ENCODE assay signal across 9 mouse cellular contexts in the genomic region with DNA sequence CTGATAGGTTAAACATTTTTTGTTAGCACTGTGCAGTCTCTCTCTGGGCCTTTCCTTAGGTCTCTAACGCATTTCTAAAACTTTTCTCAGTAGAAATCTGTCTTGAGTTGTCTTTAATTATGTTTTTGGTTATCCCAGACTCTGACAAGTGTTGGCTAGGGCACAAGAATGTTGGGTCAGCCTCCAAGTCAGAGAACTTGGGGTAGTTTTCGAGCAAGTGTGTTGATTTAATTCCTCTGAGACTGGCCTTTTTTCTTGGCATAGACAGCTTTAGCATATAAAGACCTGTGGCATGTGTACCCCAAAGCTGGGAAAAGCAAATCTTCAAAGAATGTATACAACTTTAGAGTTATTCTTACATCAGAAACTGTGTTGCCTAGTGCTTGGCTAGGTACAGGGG.
A peak's percentile ranks its signal among the peaks of the same experiment; 100 is the strongest.
DNase-seq lines count a peak whose midpoint lies in the region; ATAC-seq and TF ChIP-seq lines count a peak whose summit lies in the region.
"Had no signal": no experiment of that assay in that cellular context is flagged by ENCODE, and none has a peak within 500 bp of the region (broad histone marks: within the 10 kb centered on the region; RNA-seq: fewer than 3 reads in every experiment).

No protein-coding gene starts in this region.

- ATAC-seq in kidney, postnatal 0 days (replicated peaks; ENCODE audit: low FRiP score, low read depth), result no peak
- ATAC-seq in kidney, embryonic 16.5 days (ENCODE audit: low FRiP score, low TSS enrichment), result no peak
- ATAC-seq in embryonic facial prominence, embryonic 15.5 days (ENCODE audit: insufficient number of reproducible peaks, low FRiP score, low TSS enrichment, low read depth), result peak; percentile 47; the same call in 1 of the 2 replicates
- ATAC-seq in stomach, embryonic 15.5 days (ENCODE audit: insufficient read depth, low FRiP score, low read depth), result no peak
- ATAC-seq: activated CD4-positive, CD25-positive, alpha-beta regulatory T cell, adult 4 months; forebrain, embryonic 13.5 days had no signal

- H3K36me3 ChIP-seq in kidney, postnatal 0 days (ENCODE audit: insufficient read depth, low read length), result no peaks in the 10 kb centered on the region
- no peaks in the 10 kb centered on the region for H3K36me3 ChIP-seq in kidney, embryonic 16.5 days (ENCODE audit: insufficient read depth, low read length)
- H3K36me3 ChIP-seq in embryonic facial prominence, embryonic 15.5 days, result no peaks in the 10 kb centered on the region
- H3K36me3 ChIP-seq in stomach, embryonic 15.5 days, result no peaks in the 10 kb centered on the region

- no peaks in the 10 kb centered on the region for H3K4me1 ChIP-seq in kidney, postnatal 0 days (replicated peaks; ENCODE audit: insufficient read depth, low read length)
- H3K4me1 ChIP-seq in kidney, embryonic 16.5 days (ENCODE audit: insufficient read depth, low read length), result no peaks in the 10 kb centered on the region
- H3K4me1 ChIP-seq in embryonic facial prominence, embryonic 15.5 days, result peaks cover 17% of the 10 kb centered on the region
- H3K4me1 ChIP-seq in stomach, embryonic 15.5 days, result no peaks in the 10 kb centered on the region
- H3K4me1 ChIP-seq: forebrain, embryonic 13.5 days had no signal

- peak; percentile 24 for DNase-seq in kidney, postnatal 0 days (ENCODE audit: low spot score)
- peak; percentile 41 for DNase-seq in kidney, postnatal 10 days
- DNase-seq in c-Kit-positive CD71-positive TER-119-positive erythroid progenitor cells, embryonic 14.5 days (ENCODE audit: low spot score), result no peak
- DNase-seq in cerebellum, adult 9-10 months, result no peak

- TF ChIP-seq CTCF in kidney, postnatal 0 days (IDR thresholded peaks at IDR 0.05; ENCODE audit: low read depth), result no peak

- no peak overlapping the region for H3K27ac ChIP-seq in kidney, postnatal 0 days
- no peak overlapping the region for H3K27ac ChIP-seq in kidney, embryonic 16.5 days (ENCODE audit: low read length)
- H3K27ac ChIP-seq in embryonic facial prominence, embryonic 15.5 days (replicated peaks), result peak overlapping the region; percentile 69
- 0 out of 2 replicates have a peak overlapping the region, but pooled peaks have one; percentile 9 for H3K27ac ChIP-seq in stomach, embryonic 15.5 days
- H3K27ac ChIP-seq: forebrain, embryonic 13.5 days had no signal

- no peaks in the 10 kb centered on the region for H3K9me3 ChIP-seq in kidney, postnatal 0 days (replicated peaks; ENCODE audit: low read length)
- H3K9me3 ChIP-seq in kidney, embryonic 16.5 days (ENCODE audit: low read length), result no peaks in the 10 kb centered on the region
- H3K9me3 ChIP-seq in embryonic facial prominence, embryonic 15.5 days (replicated peaks), result no peaks in the 10 kb centered on the region
- H3K9me3 ChIP-seq in stomach, embryonic 15.5 days, result no peaks in the 10 kb centered on the region
- H3K9me3 ChIP-seq: forebrain, embryonic 13.5 days had no signal

- WGBS in kidney, postnatal 0 days, result 59% methylated on average over 2 of the region's 2 CpGs
- 47% methylated on average over 2 of the region's 2 CpGs for WGBS in kidney, embryonic 16.5 days
- 19% methylated on average over 2 of the region's 2 CpGs for WGBS in embryonic facial prominence, embryonic 15.5 days
- WGBS in stomach, embryonic 15.5 days, result 29% methylated on average over 2 of the region's 2 CpGs

- H3K4me3 ChIP-seq in kidney, postnatal 0 days (replicated peaks; ENCODE audit: low read depth, low read length), result no peak overlapping the region
- no peak overlapping the region for H3K4me3 ChIP-seq in kidney, embryonic 16.5 days (ENCODE audit: low read length)
- H3K4me3 ChIP-seq in embryonic facial prominence, embryonic 15.5 days (replicated peaks), result no peak overlapping the region
- no peak overlapping the region for H3K4me3 ChIP-seq in stomach, embryonic 15.5 days (replicated peaks)
- H3K4me3 ChIP-seq: forebrain, embryonic 13.5 days had no signal

- H3K9ac ChIP-seq in kidney, postnatal 0 days (ENCODE audit: low read depth, low read length), result no peak overlapping the region
- no peak overlapping the region for H3K9ac ChIP-seq in kidney, embryonic 16.5 days (replicated peaks; ENCODE audit: low read length)
- no peak overlapping the region for H3K9ac ChIP-seq in embryonic facial prominence, embryonic 15.5 days
- no peak overlapping the region for H3K9ac ChIP-seq in stomach, embryonic 15.5 days
- H3K9ac ChIP-seq: forebrain, embryonic 13.5 days had no signal

- no peaks in the 10 kb centered on the region for H3K27me3 ChIP-seq in kidney, postnatal 0 days (ENCODE audit: insufficient read depth, low read length)
- no peaks in the 10 kb centered on the region for H3K27me3 ChIP-seq in kidney, embryonic 16.5 days (ENCODE audit: insufficient read depth, low read length)
- H3K27me3 ChIP-seq in embryonic facial prominence, embryonic 15.5 days, result no peaks in the 10 kb centered on the region
- H3K27me3 ChIP-seq in stomach, embryonic 15.5 days (replicated peaks), result no peaks in the 10 kb centered on the region
- H3K27me3 ChIP-seq: forebrain, embryonic 13.5 days had no signal

- no peak overlapping the region for H3K4me2 ChIP-seq in kidney, postnatal 0 days (ENCODE audit: low read length)
- no peak overlapping the region for H3K4me2 ChIP-seq in kidney, embryonic 16.5 days (replicated peaks; ENCODE audit: low read depth, low read length)
- H3K4me2 ChIP-seq in embryonic facial prominence, embryonic 15.5 days (replicated peaks), result no peak overlapping the region
- H3K4me2 ChIP-seq in stomach, embryonic 15.5 days, result no peak overlapping the region
- H3K4me2 ChIP-seq: forebrain, embryonic 13.5 days had no signal

Comparison
In these comparisons a context has a peak if more than half of its experiments do, and no peak if none do; other contexts are left out.
1. DNase-seq: peak in kidney, postnatal 0 days (single experiment) and kidney, postnatal 10 days (single experiment); none in c-Kit-positive CD71-positive TER-119-positive erythroid progenitor cells, embryonic 14.5 days (single experiment) and cerebellum, adult 9-10 months (single experiment).
2. H3K27ac ChIP-seq: peak in embryonic facial prominence, embryonic 15.5 days (single experiment) and stomach, embryonic 15.5 days (single experiment); none in kidney, postnatal 0 days (single experiment) and kidney, embryonic 16.5 days (single experiment).